15 mouse cellular contexts compared by ENCODE assay signal in genomic region chr8:11513247-11513646, GRCm38 (mm10).
"Had no signal": no experiment of that assay in that cellular context is flagged by ENCODE, and none has a peak within 500 bp of the region (broad histone marks: within the 10 kb centered on the region; RNA-seq: fewer than 3 reads in every experiment).

No protein-coding gene starts in this region.

- H3K27me3 ChIP-seq: kidney, embryonic 15.5 days; limb, embryonic 13.5 days; neural tube, embryonic 12.5 days had no signal

- H3K4me2 ChIP-seq: kidney, embryonic 15.5 days; limb, embryonic 13.5 days; neural tube, embryonic 12.5 days had no signal

- H3K9me3 ChIP-seq: kidney, embryonic 15.5 days; limb, embryonic 13.5 days; neural tube, embryonic 12.5 days had no signal

- DNase-seq: kidney, adult 2 months; kidney, postnatal 14 days; left cerebral cortex, postnatal 4 days; lung, adult 18-20 months; lung, postnatal 36 days; midbrain, embryonic 14.5 days; retina, postnatal 1 day; right cerebral cortex, postnatal 4 days; spleen, adult 18-20 months; thymus, adult 18-20 months; thymus, postnatal 14 days had no signal

- H3K27ac ChIP-seq: kidney, embryonic 15.5 days; limb, embryonic 13.5 days; neural tube, embryonic 12.5 days had no signal

- H3K4me1 ChIP-seq: kidney, embryonic 15.5 days; limb, embryonic 13.5 days; neural tube, embryonic 12.5 days had no signal

- H3K9ac ChIP-seq: kidney, embryonic 15.5 days; limb, embryonic 13.5 days; neural tube, embryonic 12.5 days had no signal

- ATAC-seq: lung, postnatal 0 days had no signal

- H3K4me3 ChIP-seq: kidney, embryonic 15.5 days; limb, embryonic 13.5 days; neural tube, embryonic 12.5 days had no signal
